Mouse (Mus musculus): ENCODE results near the gene Olfr24.
"Not testable (repeated sequence)": the region's sequence is repeated elsewhere in the genome, so short reads cannot be mapped to it uniquely, and the experiment has no call there.

Olfr24 gene

GRCm38 (mm10) chr9:18763896-18764295 is at the start of gene Olfr24:
Olfr24 (minus strand) TSS chr9:18763996.
- DNase-seq (ENCODE audit: low spot score) = no peak

- no peak for DNase-seq (ENCODE audit: low spot score)
Measured at GRCm38 (mm10) chr9:18785316-18785715, 21.5 kb upstream of the Olfr24 start.

- no peak for DNase-seq (ENCODE audit: low spot score)
Measured at GRCm38 (mm10) chr9:18779476-18779875, 15.7 kb upstream of the Olfr24 start.

GRCm38 (mm10) chr9:18778981-18779380 is 15.2 kb upstream of the Olfr24 start:
- DNase-seq (ENCODE audit: low spot score) = no peak

- DNase-seq (ENCODE audit: low spot score) = no peak
Measured at GRCm38 (mm10) chr9:18755595-18755994, 8.2 kb downstream of the Olfr24 start.

- no peak for DNase-seq (ENCODE audit: low spot score)
Measured at GRCm38 (mm10) chr9:18744639-18745038, 19.2 kb downstream of the Olfr24 start.

GRCm38 (mm10) chr9:18734177-18734576 is 29.6 kb downstream of the Olfr24 start:
- DNase-seq (ENCODE audit: low spot score) = not testable (repeated sequence)

GRCm38 (mm10) chr9:18722712-18723099 is 41.1 kb downstream of the Olfr24 start:
- no peak for DNase-seq (ENCODE audit: low spot score)

- DNase-seq (ENCODE audit: low spot score) = no peak
Measured at GRCm38 (mm10) chr9:18721931-18722711, 41.7 kb downstream of the Olfr24 start.

- no peak for DNase-seq (ENCODE audit: low spot score)
Measured at GRCm38 (mm10) chr9:18721011-18721410, 42.8 kb downstream of the Olfr24 start.

GRCm38 (mm10) chr9:18705628-18706027 is 58.2 kb downstream of the Olfr24 start:
- no peak for DNase-seq (ENCODE audit: low spot score)

All from urinary bladder, postnatal 10 days (tissue).